Mouse (Mus musculus): ENCODE data around the gene Slc35f5.
"Not testable (repeated sequence)": the region's sequence is repeated elsewhere in the genome, so short reads cannot be mapped to it uniquely, and the experiment has no call there.

Gene Slc35f5

DNA sequence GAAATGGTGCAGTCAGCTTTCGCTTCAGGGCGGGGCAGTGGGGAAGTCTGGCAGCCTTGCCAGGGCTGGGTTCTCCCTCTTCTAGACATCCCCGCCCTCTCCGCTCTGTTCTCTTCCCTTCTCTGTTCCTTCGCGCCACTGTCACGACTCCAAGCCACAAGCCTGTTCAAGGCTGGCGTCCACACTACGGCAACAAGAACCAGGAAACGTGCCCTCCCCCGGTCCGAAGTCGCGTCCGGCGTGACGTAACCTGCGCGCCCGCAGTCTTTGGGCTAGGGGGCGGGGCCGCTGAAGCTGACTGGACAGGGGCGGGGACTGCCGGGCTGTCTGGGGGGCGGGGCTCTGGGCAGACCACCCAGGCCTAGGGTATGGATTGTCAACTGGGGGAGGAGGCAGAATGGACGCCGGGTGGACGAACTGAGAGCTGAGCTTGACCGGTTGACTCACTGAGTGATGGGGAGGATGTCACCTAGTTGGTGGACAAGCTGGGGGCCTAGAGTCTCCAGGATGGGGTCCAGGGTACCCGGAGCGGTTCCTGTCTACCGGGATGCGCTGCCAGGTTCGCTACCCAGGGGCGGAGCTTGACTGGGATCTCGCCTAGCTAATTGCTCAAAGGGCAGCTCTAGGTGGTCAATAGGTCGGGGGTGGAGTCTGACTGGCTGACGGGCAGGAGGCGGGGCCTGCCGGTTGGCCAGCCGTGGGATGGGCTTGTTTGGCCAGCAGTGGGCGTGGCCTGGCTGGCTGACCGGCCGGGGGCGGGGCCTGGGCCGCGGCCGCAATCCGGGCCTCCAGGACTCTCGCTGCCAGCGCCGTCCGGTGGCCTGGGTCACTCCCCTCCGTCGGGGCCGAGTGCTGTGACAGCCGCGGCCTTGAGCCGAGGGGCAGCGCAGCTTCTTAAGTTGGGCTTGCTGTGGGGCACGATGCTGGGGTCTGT lies at the start of gene Slc35f5:
Slc35f5 (plus strand) TSS at position 337 of the 934 bp plus-strand sequence.
- in situ Hi-C loops (cut with MboI, MseI), result loop anchor here (10.0 to 25.0 kb wide), 3 partner anchors 126 to 1177 kb away; partner anchors contain the start of gene Actr3

DNA sequence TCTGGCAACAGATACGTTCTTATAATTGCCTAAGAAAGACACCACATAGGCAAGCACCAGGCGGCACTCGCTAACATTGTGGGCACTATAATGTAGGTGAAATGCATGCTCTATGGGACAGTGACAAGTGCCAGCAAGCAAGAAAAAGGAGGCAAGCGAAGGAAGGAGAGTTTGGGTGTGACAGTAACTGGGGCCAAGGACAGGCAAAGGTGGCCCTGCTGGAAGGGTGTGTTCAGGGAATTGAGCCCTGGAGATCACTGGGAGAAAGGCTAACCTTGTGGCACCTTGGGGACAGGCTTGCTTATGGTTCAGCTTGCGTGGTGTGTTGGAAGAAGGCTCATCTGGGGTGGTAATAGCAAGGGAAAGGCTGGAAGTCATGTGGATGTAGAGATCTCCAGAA lies 45.7 kb upstream of the Slc35f5 start:
- in situ Hi-C loops (cut with MboI, MseI), result no loop called here

DNA sequence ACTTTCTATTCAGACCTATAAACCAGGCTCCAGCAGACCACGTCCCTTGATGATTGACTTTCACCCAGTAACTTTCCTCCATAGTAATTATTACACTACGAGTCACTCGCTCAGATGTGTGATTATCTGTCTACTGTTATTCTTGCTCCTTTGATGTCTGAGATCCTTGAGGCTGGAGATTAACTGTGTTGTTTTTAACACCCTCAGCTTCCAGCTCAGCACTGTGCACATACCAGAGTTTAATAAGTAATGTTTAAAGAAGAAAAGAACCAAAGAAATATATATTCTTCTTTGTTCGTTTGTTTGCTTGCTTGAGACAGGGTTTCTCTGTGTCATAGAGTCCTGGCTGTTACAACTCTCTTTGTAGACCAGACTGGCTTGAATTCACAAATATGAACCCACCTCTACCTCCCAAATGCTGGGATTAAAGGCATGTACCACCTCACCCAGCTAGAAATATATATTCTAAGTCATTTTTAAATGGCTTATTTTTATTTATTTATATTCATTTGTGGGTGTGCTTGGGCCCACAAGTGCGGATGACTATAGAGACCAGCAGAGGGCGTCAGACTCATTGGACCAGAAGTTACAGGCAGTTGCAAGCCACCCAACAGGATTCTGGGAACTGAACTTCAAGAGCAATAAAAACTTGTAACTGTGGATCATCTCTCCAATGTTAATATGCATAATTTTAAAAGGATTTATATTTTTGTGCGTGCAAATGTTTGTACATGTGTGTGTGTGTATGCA lies 43.3 kb upstream of the Slc35f5 start:
- in situ Hi-C loops (cut with MboI, MseI), result no loop called here

DNA sequence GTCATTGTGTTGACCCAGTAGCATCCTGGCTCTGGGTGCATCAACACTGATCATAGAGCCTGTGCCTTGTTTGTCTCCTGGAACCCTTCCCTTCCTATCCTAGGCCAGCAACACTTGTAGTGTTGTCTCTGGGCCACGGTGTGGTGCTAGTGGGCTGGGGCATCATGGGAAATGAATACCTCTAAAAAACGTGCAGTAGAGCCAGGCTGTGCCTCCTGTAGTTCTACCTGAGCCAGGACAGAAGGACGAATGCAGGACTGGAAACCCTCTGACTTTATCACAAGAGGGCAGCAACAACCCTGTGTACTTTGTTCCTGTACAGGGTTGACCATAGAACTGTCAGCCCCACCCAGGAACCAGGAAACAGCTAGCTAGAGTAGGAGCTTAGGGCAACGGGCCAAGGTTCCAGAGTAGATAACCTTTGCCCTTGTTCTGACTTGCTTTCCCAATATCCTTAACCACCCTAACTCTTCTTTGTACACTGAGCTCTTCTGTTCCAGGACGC lies 41.2 kb upstream of the Slc35f5 start:
- in situ Hi-C loops (cut with MboI, MseI), result no loop called here

DNA sequence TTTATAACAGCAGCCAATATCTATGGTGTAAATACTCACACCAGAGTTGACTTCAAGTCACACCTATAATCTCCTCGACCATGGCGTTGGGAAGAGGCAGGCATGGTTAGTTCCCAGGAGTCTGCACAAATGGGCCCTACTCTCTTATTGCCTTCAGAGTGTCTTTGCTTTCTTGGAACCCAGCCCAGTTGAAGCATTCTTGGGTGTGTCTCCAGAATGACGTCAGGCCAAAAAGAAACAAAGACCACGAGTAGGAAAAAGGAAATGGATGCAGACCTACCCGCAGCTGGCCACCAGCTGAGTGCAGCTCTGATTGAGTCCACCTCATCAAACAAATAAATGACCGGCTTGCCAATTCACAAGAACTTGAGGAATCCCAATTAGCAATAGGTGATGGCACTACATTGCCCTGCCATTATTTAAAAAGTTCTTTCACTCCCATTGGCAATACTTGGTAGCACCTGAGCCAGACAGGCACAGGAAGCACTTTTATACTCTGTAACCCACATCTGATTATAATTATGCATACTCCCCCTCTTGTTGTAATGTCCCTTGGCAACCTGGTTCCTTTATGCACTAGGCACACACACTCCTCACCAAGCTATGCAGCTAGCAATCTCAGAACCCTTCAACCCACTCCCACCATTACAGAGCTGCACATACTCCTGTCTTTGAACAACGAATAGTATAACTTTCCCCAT lies 34.3 kb upstream of the Slc35f5 start:
- in situ Hi-C loops (cut with MboI, MseI), result no loop called here

DNA sequence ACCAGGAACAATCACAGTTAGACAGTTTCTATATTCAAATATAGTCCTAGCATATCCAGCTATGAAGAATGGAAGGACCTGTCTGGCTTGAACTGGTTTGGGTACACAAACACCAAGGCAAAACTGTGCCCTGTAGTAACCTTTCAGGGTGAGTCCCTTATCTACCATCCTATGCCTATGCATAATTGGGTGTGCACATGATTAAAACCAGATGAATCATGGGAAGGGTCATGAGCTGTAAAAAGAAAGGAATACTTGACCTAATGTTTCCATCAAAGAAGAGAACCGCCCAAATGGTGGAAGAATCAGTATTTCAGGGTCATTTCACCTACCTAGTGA lies 33.8 kb upstream of the Slc35f5 start:
- in situ Hi-C loops (cut with MboI, MseI), result no loop called here

DNA sequence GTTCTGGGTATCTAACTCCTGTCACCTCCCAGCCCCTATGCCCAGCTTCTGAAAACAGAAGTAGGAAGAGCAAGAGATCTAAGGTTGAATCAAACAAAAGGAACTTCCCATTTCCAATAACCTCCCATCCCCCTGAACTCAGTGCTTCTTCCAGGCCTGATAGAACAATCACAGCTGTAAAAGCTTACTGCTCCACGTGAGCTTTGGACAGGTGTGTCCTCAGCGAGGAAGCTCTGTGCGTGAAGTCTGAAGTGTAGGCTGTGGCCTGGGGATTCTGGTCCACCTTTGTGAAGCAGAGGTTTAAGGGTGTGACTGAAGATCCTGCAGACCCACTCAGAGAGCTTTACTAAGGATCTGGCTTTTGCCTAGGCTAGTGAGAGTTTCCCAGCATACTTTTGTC lies 33.0 kb upstream of the Slc35f5 start:
- in situ Hi-C loops (cut with MboI, MseI), result no loop called here

DNA sequence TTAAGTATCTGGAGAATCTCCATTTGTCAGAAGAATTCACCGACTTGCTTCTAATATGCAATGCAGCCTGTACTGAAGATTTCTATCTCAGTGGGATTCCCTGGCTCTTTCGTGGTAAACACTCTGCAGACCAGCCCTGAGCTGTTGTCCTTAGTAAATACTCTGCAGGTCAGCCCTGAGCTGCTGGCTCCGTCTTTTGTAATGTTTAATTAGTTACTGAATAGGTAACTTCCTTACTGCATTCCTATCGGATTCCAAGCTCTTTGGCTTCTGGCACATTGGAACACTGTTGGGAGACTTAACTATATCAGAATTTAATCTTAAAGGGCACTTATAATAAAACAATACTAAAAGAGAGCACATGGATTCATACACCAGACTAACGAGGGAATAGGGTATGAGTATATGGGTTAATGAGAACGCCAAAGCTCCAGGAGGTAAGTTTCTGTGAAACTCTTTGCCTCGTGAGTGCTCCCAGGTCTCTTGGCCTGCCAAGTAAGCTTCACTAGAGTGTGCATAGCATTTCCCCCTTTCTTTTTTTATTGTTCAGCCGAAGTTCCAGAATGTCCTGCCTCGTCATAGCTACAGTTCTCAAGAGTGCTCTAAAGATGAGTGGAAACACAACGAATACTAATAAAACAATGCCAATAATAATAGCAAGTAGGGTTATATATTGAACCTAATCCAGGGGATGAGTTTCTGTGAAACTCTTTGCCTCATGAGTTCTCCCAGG lies 27.0 kb upstream of the Slc35f5 start:
- in situ Hi-C loops (cut with MboI, MseI), result not testable (repeated sequence)

DNA sequence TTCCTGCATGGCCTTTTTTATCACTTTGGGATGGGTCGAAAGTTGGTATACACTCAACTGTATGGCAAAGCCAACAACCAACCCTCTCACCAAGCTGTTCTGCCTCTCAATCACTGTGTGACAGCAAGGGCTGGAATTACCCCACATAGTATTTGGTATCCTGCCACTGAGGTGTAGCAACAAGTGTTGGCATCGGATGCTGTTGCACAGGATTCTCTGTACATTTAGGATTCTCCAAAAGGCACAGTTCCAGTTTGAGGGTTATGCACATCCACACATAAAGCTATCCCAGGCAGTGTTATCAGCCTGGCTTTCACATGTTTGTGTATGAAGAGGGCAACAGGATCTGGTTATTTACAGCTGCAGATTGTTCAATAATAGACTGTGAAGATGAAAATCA lies 23.3 kb upstream of the Slc35f5 start:
- in situ Hi-C loops (cut with MboI, MseI), result no loop called here

DNA sequence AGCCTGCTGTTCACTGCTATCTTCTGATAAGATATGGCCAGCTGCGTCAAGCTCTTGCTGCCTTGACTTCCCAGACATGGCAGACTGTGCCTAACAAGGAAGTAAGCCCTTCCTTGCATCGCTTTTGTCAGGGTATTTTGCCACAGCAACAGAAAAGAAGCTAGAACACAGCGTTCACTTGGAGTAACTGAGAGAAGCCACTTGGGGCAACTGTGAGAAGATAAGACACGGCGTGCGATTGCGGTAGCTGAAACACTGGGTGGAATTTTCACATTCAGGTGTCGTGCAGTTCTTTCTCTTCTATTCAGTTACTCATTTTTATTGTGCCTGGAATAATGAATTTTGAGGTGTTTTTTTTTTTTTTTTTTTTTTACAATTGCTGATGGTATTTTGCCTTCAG lies 22.6 kb upstream of the Slc35f5 start:
- in situ Hi-C loops (cut with MboI, MseI), result no loop called here

DNA sequence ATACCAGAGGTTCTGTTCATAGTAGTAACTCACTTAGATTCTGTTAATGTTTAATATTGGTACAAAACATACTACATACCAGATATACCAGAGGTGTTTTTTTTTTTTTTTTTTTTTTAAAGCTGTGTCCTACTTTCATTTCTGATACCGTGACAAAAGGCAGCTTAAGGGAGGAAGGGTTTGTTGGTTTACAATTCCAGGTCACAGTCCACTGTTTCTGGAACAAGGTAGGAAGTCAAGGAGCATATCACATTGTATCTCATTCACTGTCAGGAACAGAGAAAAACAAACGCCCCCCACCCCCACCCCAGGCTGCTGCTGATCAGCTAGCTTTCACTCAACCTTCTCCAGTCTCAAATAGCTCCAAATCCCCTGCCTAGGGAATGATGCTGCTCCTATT lies 21.1 kb upstream of the Slc35f5 start:
- in situ Hi-C loops (cut with MboI, MseI), result no loop called here

DNA sequence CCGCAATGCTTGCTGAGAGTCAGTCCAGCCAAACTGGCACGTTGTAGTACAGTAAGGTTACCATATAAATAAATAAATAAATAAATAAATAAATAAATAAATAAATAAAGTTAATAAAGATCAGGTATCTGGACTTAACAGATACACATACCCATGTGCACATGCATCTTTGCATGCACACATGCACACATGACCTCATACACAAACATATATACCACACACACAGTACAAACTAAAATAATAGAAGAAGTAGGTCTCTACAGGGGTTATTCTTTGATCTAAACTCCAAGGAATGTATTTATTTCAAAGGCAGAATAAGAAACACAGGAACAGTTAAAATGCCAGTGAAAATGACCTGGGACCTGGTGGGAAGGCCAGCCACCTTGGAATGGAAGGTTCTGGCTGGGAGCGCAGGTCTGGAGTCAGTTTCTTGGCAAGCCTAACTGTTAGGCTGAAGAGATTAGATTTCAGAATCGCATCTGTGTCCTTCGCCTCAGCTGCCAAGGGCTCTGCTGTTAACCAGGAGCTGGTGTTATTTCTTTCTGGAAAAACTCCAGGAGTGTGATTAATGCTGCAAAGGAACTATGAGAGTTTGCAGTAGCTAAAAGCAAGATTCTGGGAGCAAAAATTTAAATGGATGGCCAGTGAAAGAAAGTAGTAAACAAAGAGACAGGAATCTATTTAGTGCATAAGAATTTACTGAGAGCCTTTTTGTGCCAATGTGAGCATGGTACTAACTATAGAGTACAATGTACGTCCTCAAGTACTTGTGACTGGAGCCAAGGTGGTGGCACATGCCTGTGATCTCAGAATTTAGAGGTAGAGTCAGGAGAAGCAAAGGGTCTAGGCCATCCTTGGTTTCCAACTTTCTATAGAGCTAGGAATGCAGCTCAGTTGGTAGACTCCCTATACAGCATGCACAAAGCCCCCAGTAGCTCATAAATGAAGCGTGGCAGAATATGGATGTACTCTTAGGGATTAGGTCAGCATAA lies 18.1 kb upstream of the Slc35f5 start:
- in situ Hi-C loops (cut with MboI, MseI), result no loop called here

DNA sequence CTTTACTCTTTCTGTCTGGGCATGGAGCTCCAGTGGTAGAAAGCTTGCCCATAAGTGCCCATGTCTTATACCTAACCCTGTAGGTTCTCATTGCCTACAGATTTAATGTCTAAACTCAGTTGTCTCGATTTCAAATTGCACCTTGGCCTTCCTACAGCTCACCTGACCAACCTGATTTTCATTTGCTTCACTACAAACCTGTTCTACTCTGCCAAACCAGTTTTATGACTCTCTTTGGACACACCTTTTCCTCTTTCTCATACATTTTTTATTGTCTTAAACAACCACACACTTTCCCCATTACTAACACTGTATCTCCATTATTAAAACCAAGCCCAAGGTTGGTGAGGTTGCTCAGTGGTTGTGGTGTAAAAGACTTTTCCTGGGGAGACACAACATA lies 10.5 kb upstream of the Slc35f5 start:
- in situ Hi-C loops (cut with MboI, MseI), result loop anchor here (25.0 kb wide), 1 partner anchor 1187 kb away; no protein-coding TSS in a partner anchor

DNA sequence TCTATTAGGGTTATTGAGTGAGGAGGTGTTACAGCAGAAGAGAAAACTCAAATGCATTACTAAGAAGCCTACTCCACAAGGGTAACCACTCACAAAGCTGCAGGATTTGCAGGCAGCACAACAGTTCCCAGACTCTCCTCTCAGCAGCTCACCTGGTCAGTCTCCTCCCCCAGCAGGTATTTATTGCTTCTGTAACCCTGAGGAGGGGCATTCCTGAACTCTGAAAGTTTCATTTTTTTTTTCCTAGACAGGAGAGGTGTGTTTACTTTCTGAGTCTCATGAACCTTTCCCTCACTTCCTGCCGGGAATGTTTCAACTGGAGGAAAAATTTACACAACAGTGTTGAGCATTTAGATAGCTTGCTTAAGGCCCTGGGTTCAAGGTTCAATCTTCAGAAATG lies 10.0 kb upstream of the Slc35f5 start:
- in situ Hi-C loops (cut with MboI, MseI), result loop anchor here (25.0 kb wide), 1 partner anchor 1187 kb away; no protein-coding TSS in a partner anchor

DNA sequence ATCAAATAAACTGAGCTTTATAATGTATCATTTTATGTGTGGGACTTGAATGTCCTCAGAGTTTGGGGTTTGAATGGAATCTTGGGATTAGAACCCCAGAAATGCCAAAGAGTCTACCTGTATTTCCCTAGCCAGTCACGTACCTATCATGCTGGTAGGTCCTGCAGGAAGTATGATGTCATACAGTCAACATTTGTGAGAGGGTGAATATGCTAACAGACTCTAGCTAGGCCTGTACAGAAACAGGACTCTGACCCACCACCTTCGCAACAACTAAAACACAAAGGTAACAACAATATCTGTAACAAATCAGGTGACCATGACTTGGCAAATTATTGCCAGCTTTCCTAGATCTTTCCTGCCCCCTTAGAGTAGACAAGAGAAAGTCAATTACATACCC lies 8.8 kb upstream of the Slc35f5 start:
- in situ Hi-C loops (cut with MboI, MseI), result loop anchor here (25.0 kb wide), 1 partner anchor 1186 kb away; no protein-coding TSS in a partner anchor

DNA sequence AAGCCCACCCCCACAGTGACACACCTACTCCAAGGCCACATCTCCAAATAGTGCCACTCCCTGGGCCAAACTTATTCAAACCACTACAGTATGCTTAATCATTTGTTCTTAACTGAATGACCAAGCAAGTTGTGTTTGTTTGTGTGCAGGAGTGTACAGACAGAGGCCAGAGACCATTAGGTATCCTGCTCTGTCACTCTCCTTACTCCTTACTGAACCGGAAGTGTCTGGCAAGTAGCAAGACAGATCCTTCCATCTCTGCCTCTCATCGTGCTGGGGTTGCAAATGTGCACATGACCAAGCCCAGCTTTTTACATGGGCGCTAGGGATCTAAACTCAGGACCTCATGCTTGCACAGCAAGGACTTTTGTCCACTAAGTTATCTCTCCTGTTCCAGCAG lies 1.1 kb upstream of the Slc35f5 start:
- in situ Hi-C loops (cut with MboI, MseI), result loop anchor here (25.0 kb wide), 1 partner anchor 1178 kb away; no protein-coding TSS in a partner anchor

DNA sequence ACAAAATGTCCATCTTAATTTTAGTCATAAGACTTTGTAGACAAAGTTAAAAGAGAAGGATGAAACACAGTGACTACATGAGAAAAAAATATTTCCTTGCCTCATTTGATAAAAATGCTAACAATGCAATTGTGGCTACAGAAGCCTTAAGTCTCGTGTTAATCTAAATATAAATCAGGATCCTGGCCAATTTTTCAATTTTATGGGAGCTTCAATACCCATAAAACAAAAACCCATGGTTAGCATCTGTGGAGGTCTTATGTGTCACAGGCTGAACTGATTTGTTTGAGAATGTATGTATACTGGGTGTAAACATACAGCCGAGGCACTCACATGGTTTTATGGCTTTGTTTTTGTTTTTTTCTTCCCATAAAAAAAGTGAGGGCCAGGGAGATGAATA lies 674 bp upstream of the Slc35f5 start:
- in situ Hi-C loops (cut with MboI, MseI), result loop anchor here (10.0 to 25.0 kb wide), 3 partner anchors 125 to 1178 kb away; partner anchors contain the start of gene Actr3

DNA sequence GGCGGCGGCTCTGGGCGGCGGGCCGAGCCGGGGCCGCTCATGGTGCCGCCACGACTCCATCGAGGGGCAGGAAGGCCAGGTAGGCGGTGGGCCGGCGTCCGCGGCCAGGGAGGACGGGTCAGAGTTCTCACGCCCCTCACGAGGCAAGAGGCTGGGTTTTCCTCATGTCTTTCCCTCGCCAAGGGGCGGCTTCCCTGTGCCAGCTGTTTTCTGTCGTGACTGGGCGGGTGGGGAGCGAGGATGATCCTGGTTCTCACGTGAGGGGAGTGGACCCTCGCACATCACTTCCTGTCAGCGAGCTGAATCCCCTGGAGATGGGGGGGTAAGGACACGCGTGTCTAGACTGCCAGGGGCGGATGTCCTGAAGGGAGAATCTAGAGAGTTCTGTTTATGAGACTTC lies 811 bp downstream of the Slc35f5 start:
- in situ Hi-C loops (cut with MboI, MseI), result loop anchor here (10.0 to 25.0 kb wide), 3 partner anchors 126 to 1176 kb away; partner anchors contain the start of gene Actr3

DNA sequence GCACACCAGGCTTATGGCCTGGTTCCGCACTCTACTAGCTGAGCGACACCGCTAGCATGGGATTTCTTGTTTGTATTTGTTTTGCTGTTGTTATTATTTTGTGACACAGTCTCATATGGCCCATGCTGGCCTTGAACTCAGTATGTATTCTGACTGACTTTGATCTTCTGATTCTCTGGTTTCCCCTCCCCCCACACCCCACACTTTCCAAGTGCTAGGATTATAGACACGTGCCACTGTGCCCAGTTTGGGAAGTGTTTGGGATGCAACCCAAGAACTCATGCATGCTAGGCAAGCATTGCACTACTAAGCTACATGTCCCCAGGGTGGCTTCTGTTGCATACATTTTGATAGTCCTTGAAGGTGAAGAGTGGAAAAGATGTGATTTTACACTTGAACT lies 1.4 kb downstream of the Slc35f5 start:
- in situ Hi-C loops (cut with MboI, MseI), result loop anchor here (10.0 to 25.0 kb wide), 3 partner anchors 127 to 1175 kb away; partner anchors contain the start of gene Actr3

Measured in T-helper 2 cell (primary cell).